Mouse (Mus musculus) heart, postnatal 0 days (tissue): Measurements from ENCODE around the gene Paics.

ENCODE experiments used
- CTCF ChIP-seq: IDR thresholded peaks from 2 replicates; pipeline ENCODE4 v1.5.1; 2016; ENCODE audit warnings: antibody characterized with exemption, control low read depth, low read depth
- EP300 ChIP-seq: IDR thresholded peaks from 2 replicates; pipeline ENCODE4 v1.6.1; 2016; ENCODE audit warnings: antibody characterized with exemption, low read depth

DNA sequence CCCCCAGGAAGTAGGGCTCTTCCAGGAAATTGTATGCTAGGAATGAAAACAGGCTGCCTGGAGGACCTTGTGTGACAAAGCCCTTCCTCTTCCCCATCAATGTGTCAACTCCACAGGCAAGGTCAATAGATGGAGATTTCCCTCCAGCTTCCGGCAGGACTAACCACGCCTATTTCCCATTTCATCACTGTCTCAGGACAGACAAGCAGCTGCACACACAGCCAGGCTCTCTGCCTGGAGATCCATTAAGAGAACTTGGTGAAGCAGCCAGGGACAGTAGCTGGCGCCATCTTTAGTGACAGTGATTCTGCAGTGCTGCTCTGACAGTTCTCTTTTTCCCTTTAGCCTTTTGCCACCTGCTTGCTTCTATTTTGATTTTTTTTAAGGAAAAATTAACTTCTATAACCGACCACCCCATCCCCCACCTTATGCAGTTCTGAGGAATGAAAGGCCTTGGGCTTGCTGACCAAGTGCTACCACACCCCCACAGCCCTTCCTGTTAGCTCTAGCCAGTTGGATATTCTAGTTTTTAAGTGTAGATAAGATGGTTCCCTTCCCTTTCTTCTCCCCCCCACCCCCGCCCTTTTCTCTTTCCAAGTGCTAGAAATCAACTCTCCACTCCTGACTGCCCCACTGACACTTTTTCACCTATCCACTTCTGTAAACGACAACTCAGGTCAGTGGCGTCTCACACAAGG, 21.8 kb upstream of the Paics start:
- TF ChIP-seq CTCF: no peak
- TF ChIP-seq EP300: no peak
